Mouse (Mus musculus) megakaryocyte, adult 5-6 weeks (primary cell): Measurements from ENCODE around the gene Rassf1. TPM values are rescaled to one million over a fixed set of nuclear protein-coding genes. Genes with fewer than 3 reads are reported as not detected.

Experiments used
- ATAC-seq: 2 replicates; pipeline ENCODE4 v1.8.0; 2016; ENCODE audit warnings: mild to moderate bottlenecking, inconsistent platforms; ENCODE audit not compliant: poor library complexity, severe bottlenecking
- total RNA-seq, 2 experiments: library from RNA; stranded (forward) in 1 of 2; stranded (reverse) in 1 of 2; fragments of 153-499, 151-499 nt in 1 of 2; fragments of 221-1000, 200-1000 nt in 1 of 2; gene quantifications; 2 replicates each; pipeline versions ENCODE4 v1.2.3 to v1.2.4; 2015 to 2017

Rassf1 gene
- total RNA-seq (2015): 34.3 and 37.7 TPM in 2 replicates
- 46.7 and 57.3 TPM in 2 replicates for total RNA-seq (2017)

GRCm38 (mm10) chr9:107551117-107551889 is at the start of gene Rassf1:
Gene Rassf1, plus strand, starts transcription at chr9:107551555.
- ATAC-seq: peak; percentile 25

- ATAC-seq: no peak
These were observed 49.1 kb upstream of the Rassf1 start for GRCm38 (mm10) chr9:107502131-107502846.

GRCm38 (mm10) chr9:107504662-107505537 is 46.5 kb upstream of the Rassf1 start:
- ATAC-seq: no peak

GRCm38 (mm10) chr9:107508266-107508665 is 43.1 kb upstream of the Rassf1 start:
- no peak for ATAC-seq

DNA sequence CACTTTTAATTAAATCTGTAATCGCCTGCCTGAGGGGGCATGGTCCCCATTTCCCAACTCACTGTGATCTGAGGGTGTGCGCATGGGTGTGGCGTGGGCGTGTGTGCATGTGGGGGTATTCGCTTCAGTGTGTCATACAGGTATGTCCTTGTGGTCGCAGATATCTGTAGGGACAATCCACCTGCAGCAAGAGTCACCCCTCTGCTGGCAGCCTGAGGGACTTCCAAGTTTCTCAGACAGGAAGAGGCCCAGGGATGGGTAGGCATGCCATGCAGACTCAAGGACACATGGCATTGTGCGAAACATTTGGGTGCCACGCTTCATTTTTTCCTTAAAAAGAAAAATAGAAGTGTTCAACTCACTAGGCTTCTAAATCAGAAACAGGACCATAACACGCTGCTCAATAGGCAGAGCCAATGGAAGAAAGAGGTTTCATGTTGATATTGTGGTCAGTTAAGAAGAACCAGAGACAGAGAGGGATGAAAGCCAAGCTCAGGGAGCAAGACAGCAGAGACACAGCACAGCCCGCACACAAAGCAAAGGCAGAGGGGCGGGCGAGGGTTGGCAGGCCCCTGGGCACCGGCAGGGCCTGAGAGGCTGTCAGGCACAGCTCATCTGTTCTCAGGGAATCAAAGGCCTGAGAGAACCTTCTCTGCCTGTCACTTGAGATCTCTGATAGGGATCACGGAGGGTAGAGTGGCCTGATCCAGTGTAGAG is 40.8 kb upstream of the Rassf1 start:
- ATAC-seq: no peak

DNA sequence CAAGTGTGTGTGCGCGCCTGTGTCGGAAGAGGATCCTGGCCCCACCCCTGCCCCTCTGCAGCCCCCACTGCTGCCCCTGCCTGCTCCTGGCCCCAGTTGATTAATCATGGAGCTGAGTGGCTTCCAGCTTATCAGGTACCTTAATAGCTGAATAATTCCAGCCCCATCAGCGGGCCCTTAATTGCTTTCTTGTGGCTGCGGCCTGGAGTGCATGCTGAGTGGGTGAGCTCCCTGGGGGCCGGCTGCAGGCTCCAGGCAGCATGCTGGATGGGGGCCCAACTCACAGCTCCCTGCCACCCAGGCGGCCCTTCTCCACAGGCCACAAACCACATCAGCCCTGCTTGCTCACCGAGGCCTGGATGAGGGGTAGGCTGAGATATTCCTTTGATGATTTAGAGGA is 39.9 kb upstream of the Rassf1 start:
- no peak for ATAC-seq

- no peak for ATAC-seq
These were observed 39.0 kb upstream of the Rassf1 start for GRCm38 (mm10) chr9:107512326-107512725.

DNA sequence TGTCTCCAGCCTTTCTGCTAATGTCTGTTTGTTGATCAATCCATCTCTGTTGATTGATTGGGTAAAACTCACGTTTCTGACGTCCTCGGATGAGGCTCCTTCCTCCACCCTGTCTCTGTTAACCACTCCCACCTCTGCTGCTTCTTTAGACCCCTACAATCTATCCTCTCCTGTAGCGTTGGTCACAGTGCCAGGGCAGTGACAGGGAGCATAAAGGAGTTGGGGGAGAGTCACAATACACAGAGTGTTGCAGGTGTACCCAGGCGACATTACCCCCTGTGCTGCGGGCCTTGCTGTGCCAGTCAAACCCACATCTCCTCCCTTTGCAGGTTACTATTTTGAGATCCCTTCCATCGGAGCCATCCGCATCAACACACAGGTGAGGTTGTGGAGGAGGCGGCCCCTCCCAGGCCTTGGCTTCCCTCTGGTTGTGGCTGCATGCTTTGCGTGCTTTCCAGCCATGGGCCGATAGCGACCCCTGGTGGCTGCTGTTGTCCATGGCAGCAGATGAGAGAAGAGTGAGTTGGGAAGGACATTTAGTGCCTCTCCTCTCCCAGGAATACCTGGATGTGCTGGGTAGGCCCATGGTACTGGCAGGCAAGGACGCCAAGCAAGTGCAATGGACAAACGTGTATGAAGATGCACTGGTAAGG is 36.9 kb upstream of the Rassf1 start:
- ATAC-seq: peak; percentile 93

GRCm38 (mm10) chr9:107520331-107520730 is 31.0 kb upstream of the Rassf1 start:
- no peak for ATAC-seq

- ATAC-seq: no peak
These were observed 30.2 kb upstream of the Rassf1 start for GRCm38 (mm10) chr9:107521190-107521589.

GRCm38 (mm10) chr9:107521711-107522399 is 29.5 kb upstream of the Rassf1 start:
- ATAC-seq: peak; percentile 48

DNA sequence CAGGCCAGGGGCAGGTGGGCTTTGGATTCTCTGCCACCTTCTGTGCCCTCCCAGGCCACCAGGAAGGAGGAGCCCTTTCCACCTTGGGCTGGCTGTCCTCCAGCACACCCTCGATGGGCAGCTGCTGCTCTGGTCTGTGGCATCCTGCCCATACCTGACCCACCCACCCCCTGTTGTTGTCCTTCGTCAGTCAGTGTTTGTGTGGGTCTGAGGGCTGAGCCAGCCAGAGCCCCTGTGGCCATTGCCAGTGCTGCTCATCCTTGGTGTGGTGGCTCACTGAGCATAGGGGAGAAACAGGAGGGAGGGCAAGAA is 29.0 kb upstream of the Rassf1 start:
- no peak for ATAC-seq

GRCm38 (mm10) chr9:107526198-107527026 is 24.9 kb upstream of the Rassf1 start:
- peak; percentile 65 for ATAC-seq

DNA sequence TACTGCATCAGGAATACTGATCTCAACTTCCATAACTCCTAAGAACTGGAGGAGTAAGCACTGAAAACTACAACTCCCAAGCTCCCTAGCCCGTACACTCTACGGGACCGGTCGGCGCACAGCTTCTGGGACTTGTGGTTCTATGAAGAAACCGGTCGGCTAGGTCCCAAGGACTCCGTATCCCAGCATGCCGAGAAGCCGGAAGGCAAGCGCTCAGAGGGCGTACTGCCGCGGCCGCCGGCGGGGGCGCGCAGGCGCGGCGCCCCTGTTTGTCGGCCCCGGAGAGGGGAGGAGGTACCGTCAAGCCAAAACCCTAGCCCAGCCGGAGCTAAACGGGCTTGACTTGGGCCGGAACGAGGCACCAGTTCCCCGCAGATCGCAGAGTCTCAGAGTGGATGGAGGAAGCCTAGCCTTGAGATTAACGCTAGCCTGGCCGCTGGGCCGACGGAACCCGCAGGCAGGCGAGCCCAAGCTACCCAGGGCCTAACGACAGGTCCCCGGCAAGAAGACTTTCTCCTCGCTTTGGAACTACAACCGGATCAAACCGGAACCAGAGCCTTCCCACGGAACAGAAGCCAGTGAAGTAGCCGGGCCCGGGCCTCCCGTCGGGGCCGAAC is 17.5 kb upstream of the Rassf1 start, which contains the start of gene Tmem115:
Tmem115 (plus strand) TSS at position 155 of the 617 bp plus-strand sequence.
- peak; percentile 95 for ATAC-seq

- peak; percentile 8 for ATAC-seq
These were observed 16.8 kb upstream of the Rassf1 start for GRCm38 (mm10) chr9:107534408-107535202.

DNA sequence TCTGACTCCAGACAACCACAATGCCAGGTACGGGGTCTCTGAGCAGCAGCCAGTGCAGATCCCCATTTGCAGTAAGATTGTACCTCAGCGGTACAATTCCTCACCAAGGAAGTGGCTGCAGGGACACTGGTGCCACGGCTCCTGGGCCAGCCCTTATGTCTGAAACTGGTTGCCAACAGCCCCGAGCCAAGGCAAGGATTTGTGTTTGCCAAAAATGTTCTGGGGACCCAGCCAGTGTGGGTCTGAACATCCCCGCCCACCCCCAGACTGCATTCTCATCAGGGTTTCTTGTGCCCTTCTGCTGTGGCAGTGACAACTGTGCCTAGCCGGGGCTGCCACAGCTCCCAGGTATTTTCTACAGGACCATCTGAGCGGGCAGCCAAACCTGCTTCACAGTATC is 13.1 kb upstream of the Rassf1 start:
- ATAC-seq: no peak

- ATAC-seq: no peak
These were observed 12.6 kb upstream of the Rassf1 start for GRCm38 (mm10) chr9:107538711-107539110.
